Mouse (Mus musculus): ENCODE measurements around the gene Zfp366. TPM values are rescaled to one million over a fixed set of nuclear protein-coding genes. Genes with fewer than 3 reads are reported as not detected.

Gene Zfp366
- polyA plus RNA-seq, 1 experiment: not detected

- no peak for TF ChIP-seq GATA1 (IDR thresholded peaks at IDR 0.05; ENCODE audit: low read length)
Observed at GRCm38 (mm10) chr13:99170337-99170736, 14.3 kb upstream of the Zfp366 start.

- TF ChIP-seq GATA1 (IDR thresholded peaks at IDR 0.05; ENCODE audit: low read length): no peak
Observed at GRCm38 (mm10) chr13:99173849-99174248, 10.8 kb upstream of the Zfp366 start.

- no peak for TF ChIP-seq GATA1 (IDR thresholded peaks at IDR 0.05; ENCODE audit: low read length)
Observed at GRCm38 (mm10) chr13:99183257-99183895, 1.2 kb upstream of the Zfp366 start.

GRCm38 (mm10) chr13:99185573-99185972, 950 bp downstream of the Zfp366 start:
- TF ChIP-seq GATA1 (IDR thresholded peaks at IDR 0.05; ENCODE audit: low read length): no peak

- TF ChIP-seq GATA1 (IDR thresholded peaks at IDR 0.05; ENCODE audit: low read length): no peak
Observed at GRCm38 (mm10) chr13:99186138-99186853, 1.7 kb downstream of the Zfp366 start.

GRCm38 (mm10) chr13:99186859-99187258, 2.2 kb downstream of the Zfp366 start:
- TF ChIP-seq GATA1 (IDR thresholded peaks at IDR 0.05; ENCODE audit: low read length): no peak

GRCm38 (mm10) chr13:99187456-99187855, 2.8 kb downstream of the Zfp366 start:
- TF ChIP-seq GATA1 (IDR thresholded peaks at IDR 0.05; ENCODE audit: low read length): no peak

GRCm38 (mm10) chr13:99188625-99189024, 4.0 kb downstream of the Zfp366 start:
- no peak for TF ChIP-seq GATA1 (IDR thresholded peaks at IDR 0.05; ENCODE audit: low read length)

- TF ChIP-seq GATA1 (IDR thresholded peaks at IDR 0.05; ENCODE audit: low read length): no peak
Observed at GRCm38 (mm10) chr13:99189671-99190070, 5.0 kb downstream of the Zfp366 start.

- TF ChIP-seq GATA1 (IDR thresholded peaks at IDR 0.05; ENCODE audit: low read length): no peak
Observed at GRCm38 (mm10) chr13:99190466-99190865, 5.8 kb downstream of the Zfp366 start.

GRCm38 (mm10) chr13:99191063-99191462, 6.4 kb downstream of the Zfp366 start:
- TF ChIP-seq GATA1 (IDR thresholded peaks at IDR 0.05; ENCODE audit: low read length): no peak

- no peak for TF ChIP-seq GATA1 (IDR thresholded peaks at IDR 0.05; ENCODE audit: low read length)
Observed at GRCm38 (mm10) chr13:99196314-99196713, 11.7 kb downstream of the Zfp366 start.

GRCm38 (mm10) chr13:99196865-99197264, 12.2 kb downstream of the Zfp366 start:
- no peak for TF ChIP-seq GATA1 (IDR thresholded peaks at IDR 0.05; ENCODE audit: low read length)

- TF ChIP-seq GATA1 (IDR thresholded peaks at IDR 0.05; ENCODE audit: low read length): no peak
Observed at GRCm38 (mm10) chr13:99201647-99202574, 17.3 kb downstream of the Zfp366 start.

- no peak for TF ChIP-seq GATA1 (IDR thresholded peaks at IDR 0.05; ENCODE audit: low read length)
Observed at GRCm38 (mm10) chr13:99207214-99207613, 22.6 kb downstream of the Zfp366 start.

- TF ChIP-seq GATA1 (IDR thresholded peaks at IDR 0.05; ENCODE audit: low read length): no peak
Observed at GRCm38 (mm10) chr13:99209859-99210258, 25.2 kb downstream of the Zfp366 start.

Measured in G1E-ER4 (cell line).